Mouse (Mus musculus) B cell, adult 2 months (primary cell): ENCODE data around the gene Tmem151b.

Experiments
- DNase-seq, 2 experiments: peaks; one replicate each; pipeline ENCODE4 v3.0.0; 2022

The Tmem151b gene

DNA sequence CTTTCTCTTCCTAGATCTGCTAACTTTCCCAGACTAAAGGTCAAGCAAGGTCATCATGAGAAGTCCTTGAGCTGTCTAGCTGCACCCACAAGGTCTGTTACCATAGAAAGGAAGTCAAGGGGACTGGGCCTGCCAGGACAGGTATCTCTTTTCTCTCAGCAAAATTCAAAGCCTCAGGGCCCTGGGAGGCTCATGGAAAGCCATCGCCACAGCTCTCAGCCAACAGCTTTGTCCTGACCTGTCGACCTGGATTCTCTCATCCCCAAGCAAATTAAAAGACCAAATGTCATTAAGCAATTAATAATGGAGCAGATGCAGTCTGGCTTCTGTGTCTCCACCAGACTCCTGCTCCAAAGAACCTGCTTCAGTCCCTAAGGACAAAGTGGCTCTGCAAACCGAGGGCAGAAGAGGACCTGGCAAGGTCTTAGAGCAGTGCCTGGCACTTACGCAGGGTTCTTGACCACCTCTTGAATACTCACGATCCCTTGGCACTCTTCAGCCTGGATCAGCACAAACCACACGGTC lies 43.5 kb downstream of the Tmem151b start:
- no peak for DNase-seq

- DNase-seq = no peak
Measured at GRCm38 (mm10) chr17:45503301-45503973, 46.0 kb downstream of the Tmem151b start.

DNA sequence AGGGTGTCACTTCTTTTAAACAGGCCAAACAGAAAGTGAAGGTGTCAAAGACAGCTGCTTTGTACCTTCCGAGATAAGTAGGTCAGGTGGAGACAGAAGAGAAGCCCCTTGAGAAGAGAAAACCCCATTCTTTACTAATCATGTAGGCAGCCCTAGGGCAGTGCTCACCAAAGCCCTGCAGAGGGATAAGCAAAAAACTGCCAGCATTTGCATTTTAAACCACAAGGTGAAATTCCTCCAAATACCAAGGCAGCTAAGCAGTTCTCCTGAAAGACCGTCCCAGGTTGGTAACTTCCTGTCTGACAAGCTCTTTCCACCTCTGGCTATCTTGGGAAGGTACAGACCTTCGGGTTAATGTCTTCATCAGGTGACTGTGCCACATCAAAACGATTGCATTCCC lies 47.2 kb downstream of the Tmem151b start:
- no peak for DNase-seq

- DNase-seq = no peak
Measured at GRCm38 (mm10) chr17:45500981-45501380, 48.5 kb downstream of the Tmem151b start.

GRCm38 (mm10) chr17:45499516-45499915 lies 50.0 kb downstream of the Tmem151b start:
- no peak for DNase-seq

DNA sequence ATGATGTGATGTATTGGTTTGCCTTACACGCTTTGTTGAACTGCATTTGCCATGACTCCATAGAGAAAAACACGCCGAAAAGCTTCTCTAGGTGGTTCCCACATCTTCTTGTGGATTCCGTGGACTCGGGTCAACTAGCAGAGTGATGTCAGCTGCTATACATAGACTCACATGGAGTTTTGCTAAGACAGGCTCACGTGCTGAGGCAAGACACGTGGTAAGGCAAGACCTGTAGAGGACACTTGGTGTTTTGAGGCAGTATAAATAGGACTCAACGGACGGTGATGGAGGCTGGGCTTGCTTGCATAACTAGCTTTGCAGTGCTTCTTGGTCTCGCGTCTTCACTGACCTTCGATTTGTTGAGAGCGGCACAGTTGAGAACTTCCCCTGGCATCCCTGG lies 51.1 kb downstream of the Tmem151b start:
- no peak for DNase-seq

GRCm38 (mm10) chr17:45495398-45495797 lies 54.1 kb downstream of the Tmem151b start:
- no peak for DNase-seq
